Mouse (Mus musculus) megakaryocyte progenitor cell, adult 5-6 weeks (primary cell): ENCODE results near the gene Aatf. TPM values are rescaled to one million over a fixed set of nuclear protein-coding genes. Genes with fewer than 3 reads are reported as not detected.

ENCODE experiments used
- ATAC-seq: replicated peaks from 2 replicates; pipeline ENCODE4 v1.8.0; 2016; ENCODE audit warnings: mild to moderate bottlenecking, moderate TSS enrichment, inconsistent platforms; ENCODE audit not compliant: poor library complexity
- total RNA-seq, 2 experiments: library from RNA; stranded (forward) in 1 of 2; stranded (reverse) in 1 of 2; fragments of 157-497, 149-512 nt in 1 of 2; fragments of 200-1000 nt in 1 of 2; gene quantifications; 2 replicates each; pipeline versions ENCODE4 v1.2.3 to v1.2.4; 2015 to 2017

The Aatf gene
- total RNA-seq (2015) = 56.9 and 60.5 TPM in 2 replicates
- total RNA-seq (2017) = 98.8 and 108 TPM in 2 replicates

DNA sequence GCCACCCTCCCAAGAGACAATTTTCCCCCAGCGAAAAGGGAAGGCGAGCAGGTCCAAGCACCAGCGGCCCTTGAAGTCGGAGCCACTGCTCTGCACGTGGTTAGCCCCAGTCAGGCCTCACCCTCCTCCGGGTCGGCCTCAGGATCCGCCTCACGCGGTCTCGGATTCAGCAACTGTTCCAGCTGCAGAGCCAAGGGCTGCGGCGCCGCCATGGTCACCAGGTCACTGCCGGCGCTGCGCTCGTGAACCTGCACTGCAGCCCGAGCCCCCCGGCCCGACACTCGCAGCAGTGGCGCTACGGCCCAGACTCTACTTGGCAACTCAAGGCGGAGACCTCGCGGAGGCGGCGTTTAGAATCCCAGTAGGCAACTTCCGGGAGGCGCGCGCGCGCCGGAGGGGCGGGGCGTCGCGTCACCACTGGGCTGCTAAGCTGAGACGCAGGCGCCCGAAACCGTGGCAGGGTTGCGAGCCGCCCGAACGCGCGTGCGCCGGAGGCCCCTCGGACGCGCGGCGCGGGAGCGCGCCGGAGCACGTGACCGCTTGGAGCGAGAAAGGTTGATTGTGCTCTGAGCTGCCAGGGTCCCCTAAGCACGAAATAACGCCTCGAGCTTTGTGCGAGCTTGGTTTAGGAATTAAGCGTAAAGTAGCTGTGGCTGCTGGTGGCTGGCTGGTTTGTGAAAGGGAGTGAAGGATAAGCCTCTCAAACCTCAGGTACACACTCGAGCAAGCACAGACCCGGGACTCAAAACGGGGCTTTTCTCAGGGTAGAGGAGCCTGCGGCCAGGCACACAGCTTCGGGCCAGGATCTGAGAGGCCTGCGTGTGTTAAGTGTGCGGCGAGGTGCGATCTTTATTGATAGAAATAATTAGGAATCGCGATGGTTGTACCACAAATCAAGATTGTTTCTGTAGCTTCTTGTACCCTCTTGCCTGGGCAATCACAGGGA lies at the start of gene Aatf:
TSS of gene Aatf (minus strand) at position 352 of the 946 bp plus-strand sequence.
- peak; percentile 98 for ATAC-seq

DNA sequence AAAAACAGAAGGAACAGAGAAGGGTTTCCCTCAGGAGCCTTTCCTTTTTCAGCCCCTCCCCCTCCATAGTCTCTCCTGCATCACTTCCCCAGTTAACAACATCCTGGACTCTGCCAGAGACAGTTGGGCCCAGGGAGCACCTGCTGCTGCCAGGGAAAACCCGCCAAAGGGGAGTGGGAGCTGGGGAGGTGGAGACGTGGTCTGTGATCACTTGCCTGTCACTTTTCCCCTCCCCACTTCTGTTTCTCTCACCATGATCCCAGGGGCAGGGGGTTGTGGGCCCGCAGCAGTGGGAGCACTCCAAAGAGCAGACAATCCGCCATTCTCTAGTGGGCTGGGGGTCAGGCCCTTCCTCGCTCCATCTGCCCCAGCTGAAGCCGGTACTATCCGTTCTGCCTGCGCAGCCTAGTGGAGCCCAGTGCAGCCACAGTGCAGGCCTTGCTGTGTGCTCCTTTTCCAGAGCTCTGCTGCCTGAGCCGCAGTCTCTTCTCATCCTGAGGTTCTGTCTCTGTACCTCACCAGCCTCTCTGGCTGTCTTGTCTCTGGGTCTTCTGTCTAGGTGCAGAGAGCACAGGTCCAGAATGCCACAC lies 49.5 kb upstream of the Aatf start:
- no peak for ATAC-seq

DNA sequence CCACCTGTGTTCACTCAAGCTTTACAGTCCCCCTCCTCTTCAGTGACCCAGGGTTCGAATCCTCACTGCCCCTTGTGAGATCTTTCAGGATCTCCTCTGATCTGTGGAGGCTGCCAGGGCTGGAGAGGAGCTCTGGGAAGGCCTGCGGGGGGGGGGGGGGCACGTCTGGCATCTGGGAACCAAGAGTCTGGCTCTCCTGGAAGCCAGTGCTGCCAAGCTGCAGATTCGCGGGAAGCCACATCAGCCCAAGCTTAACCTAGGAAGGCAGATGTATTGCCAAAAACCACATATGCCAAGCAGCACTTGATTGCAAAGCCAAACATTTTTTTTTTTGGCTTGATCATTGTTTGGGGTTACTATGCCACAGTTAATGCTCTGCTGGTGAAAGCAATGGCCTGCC lies 48.2 kb upstream of the Aatf start:
- ATAC-seq = no peak

DNA sequence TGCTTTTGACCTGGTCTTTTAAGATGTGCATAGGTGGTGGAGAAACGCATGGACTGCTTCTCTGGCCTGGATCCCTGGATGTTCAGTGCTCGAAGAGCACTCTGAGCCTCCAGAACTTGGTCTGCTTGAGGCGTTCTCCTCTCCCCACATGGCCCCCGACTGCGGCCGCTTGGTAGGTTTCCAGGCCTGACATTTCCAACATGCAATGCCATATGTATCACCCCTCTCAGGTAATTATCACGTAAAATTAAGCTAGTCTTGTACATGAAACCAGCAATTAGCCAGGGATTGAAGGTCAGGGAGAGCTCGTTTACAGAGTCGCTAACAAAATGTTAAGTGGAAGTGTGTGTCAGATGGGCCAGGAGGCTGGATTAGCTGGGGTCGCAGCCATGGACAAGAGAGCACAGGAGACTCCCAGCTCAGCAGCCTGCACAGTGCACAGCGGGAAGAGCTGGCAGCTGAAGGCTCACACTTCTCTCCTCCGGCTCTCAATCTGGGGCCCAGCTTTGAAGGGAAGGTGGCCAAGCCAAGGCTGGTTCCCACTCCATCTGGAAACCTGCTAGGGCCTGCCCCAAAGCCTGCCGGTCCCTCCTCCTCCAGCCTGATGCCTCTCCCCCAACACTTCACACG lies 40.6 kb upstream of the Aatf start:
- no peak for ATAC-seq

DNA sequence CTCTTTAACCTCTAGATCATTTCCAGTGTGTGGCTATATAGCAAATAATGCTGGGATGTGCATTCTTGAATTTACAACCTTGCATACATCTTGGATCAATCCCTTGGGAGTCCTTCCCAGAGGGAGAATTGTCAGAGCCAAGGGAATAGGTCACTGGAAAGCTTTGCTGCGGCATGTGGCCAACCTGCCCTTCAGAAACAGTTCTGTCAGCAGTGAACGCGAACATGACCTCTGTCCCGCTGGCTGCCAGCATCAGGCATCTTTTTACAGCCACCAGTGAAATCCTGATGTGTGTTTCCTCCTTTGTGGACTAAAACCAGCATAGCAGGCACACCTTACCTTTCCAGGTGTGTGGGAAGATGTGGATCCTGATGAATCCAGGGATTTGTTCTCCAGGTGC lies 38.0 kb upstream of the Aatf start:
- ATAC-seq = no peak

DNA sequence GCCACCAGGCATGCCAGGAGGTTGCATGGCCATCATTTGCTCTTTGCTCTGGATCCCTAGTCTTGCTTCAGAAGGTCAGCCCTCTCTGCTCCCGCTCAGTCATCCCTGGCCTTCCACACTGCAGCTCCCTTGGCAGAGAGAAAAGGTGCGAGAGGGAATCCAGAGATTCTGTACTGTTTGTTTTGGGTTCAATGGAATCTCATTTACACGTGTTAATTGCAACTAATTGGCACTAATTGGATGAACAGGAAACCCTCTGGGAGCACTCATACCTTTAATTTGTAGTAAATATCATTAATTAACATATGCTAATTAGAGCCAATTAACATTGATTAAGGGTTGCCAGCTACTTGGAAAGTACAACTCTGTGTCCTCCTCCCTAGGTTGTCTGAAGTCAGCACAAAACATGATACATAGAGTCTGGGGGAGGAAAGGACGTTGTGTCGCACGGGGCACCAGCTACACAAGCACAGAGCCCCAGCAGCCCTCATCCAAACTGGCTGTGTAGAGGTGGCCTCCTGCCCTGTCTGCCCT lies 36.0 kb upstream of the Aatf start:
- ATAC-seq = no peak

DNA sequence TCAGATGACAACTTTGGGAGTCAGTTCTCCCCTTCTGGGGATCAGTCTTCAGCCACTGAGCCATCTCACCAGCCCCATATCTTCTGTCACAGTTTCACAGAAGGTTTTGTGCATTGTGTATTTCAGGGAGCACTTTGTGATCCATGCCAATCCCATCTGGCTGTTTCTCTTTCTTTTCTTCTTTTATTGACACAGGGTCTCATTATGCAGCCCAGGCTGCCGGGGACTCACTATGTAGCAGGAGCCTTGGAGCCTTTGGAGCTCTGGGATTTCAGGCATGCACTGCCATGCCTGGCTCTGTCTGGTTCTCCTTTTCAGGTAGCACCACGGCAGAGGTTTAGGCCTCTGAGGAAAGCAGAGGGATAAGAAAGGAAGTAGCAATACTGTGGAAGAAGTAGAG lies 35.0 kb upstream of the Aatf start:
- ATAC-seq = no peak

DNA sequence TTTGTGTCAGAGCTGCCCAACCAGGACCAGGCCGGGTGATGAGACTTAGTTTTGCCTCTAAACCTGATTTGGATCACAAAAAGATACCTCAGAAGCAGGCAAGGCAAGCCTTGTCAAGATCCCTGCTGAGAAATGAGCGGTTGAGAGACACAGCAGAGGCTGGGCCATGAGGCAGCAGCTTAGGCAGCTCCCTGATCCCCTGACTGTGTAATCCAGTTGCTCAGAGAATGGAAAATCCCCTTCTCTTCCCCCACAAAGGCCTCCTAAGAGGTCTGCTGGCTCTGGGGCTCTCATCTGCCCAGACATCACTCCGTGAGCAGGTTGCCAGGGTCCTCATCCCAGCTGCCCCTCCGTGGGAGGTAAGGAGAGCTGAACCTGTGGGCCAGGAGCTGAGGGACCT lies 26.7 kb upstream of the Aatf start:
- no peak for ATAC-seq

DNA sequence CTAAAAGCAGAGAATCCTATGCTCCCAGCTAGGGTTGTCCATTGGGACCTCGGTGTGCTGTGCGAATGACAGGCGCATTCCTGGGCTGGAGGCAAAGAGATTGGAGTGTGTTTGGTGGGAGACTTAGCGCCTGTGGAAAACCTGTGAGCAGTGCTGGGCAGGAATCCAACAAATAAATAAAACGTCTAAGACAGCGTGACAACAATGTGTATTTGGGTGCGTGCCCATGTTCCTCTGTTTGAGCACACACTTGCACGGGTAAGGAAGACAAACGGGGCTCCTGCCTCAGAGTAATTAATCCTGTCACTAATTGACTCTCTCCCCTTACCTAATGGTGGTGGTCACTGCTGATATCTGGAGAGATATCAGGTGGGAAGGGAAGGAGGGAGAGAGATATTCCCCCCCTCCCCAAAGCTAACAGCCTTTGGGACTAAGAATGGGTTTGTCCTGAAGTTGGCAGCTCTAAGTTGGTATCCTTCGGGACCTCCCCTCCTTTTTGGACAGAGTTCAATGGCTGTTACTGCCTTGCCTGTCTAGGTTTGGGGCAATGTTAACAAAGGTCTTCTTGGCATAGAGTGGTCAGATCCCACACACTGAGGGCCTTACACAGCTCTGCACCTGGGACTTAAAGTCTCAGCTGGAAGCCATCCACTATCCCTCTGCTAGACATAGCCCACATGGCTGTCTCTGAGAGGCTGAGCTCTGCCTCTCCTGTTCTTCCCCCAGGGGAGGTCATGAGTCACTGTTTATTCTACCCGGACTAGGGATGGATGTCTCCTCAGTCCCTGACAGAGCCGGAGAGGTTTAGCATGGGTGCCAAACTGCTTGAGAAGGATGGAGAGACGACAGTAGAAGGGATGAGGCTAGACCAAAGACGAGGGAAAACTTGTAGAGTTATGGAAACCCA lies 16.7 kb upstream of the Aatf start:
- no peak for ATAC-seq

DNA sequence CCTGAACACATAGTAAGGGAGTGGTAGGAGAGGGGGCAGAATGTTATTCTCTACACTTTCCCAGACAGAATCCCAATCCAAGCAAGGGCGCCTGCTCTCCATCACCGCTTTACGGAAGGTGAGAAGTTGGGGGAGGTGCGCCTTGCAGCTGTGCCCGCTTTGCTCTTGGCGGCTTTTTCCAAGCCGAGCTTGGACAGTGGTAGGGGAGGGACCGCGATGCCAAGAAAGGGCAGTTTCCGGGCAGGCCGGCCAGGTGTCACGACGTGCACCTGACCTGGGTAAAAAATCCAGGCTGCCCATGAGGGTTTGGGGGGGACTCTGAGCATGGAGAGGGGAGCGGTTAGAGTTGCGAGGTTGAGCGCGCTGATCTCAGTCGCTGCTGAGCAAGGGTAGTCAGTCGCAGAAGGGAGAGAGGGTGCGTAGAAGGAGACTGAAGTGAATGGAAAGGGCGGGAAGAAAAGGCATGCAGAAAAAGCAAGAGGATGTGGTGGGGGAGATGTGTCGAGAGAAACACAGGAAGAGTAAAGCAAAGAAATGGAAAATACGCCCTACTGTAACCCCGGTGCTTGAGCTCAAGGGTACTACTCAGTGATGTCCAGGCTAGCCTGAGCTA lies 15.9 kb upstream of the Aatf start:
- ATAC-seq = no peak

DNA sequence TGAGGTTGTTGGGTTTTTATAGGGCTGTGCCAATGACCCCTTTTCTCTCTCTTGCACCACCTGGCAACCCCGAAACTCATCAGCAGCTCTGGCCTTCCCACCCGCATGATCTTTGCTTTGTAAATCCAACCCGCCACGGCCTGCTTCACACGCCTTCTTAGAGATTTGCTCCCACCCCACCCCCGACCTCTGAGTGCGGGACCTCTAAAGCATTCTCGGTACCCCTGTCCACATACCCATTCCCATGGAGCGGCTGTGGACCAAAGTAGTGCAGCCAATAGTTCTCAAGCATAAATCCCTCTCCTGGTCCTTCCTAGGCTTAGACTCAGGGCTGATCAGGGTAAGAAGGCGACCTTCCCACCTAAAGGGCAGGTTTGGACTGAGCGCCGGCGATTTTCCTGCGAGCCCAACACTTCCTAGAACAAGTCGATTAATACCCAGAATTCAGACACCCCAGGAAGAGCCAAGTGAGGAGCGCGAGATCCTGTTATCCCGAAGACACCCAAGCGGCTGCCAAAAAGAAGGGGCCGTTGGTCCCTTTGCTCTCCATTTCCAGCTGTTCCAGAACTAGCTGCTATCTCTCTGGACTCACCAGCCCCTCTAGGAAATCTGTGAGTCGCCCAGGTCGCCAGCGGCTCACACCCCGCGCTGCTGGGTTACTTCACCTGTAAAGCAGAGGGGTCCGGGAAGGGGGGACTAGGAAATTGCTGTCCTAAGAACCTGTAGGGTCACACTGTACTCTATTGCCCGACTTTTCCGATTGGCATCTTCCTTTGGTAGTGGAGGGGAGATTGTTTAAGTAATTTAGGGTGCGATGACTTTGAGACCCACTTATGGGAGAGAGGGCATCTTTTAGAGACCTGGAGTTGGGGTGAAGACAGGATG lies 13.9 kb upstream of the Aatf start:
- no peak for ATAC-seq

DNA sequence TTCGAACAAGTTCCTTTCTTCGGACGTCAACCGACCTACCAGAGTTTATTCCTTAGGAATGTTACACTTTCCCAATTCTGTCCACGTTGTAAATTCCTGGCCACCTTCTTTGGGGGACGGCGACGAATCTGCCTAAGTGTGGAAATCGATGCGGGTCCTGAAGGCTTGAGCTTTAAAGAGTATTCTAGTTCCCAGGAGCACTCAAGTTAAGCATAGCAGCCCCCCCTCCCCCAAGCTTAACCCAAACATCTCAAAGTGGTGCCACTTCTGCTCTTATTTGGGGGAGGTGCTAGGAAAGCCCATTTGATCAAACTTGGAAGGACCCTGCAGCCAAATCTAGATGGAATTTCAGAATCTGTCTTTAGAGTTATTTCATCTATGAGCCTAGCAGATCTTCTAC lies 13.1 kb upstream of the Aatf start:
- no peak for ATAC-seq

DNA sequence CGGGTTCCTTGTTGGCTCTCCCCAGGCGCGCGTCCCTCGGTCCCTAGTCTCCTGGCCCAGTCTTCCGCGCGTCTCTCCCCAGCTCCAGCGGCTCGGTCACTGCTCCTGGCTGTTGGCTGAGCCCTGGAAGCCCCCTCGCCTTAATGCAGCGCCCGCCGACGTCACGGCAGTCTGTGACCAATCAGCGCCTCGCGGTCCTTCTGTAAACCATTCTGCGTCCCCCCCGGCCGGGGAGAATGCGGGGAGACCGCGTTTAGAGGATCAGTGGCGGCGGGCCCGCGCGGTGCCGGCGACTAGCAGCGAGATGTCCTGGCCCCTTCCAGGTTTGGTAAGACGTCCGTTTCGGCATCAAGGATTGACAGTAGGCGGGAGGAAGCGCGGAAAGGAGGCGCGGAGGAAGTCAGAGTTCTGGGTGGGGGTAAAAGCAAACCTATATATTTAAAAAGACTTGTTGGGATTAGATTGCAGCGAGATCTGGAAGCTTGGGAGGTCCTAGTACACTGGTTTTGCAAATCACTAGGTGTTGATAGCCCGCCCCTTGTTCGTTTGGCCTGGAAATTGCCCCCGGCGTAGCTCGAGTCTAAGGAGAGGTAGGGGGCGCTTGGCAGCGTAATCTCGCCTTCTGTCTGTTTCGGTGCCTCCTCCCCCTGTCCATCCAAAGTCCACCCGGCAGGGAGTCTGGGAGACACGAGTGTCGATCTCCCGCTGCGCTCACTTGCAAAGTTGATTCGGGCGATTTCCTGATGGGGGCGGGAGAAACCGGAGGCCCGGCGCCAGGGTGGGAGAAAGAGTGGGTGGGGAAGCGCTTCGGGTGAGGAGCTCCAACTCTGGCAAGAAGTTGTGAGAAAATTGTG lies 12.3 kb upstream of the Aatf start, which contains the start of gene Lhx1:
TSS of gene Lhx1 (minus strand) at position 115 of the 854 bp plus-strand sequence.
- no peak for ATAC-seq

DNA sequence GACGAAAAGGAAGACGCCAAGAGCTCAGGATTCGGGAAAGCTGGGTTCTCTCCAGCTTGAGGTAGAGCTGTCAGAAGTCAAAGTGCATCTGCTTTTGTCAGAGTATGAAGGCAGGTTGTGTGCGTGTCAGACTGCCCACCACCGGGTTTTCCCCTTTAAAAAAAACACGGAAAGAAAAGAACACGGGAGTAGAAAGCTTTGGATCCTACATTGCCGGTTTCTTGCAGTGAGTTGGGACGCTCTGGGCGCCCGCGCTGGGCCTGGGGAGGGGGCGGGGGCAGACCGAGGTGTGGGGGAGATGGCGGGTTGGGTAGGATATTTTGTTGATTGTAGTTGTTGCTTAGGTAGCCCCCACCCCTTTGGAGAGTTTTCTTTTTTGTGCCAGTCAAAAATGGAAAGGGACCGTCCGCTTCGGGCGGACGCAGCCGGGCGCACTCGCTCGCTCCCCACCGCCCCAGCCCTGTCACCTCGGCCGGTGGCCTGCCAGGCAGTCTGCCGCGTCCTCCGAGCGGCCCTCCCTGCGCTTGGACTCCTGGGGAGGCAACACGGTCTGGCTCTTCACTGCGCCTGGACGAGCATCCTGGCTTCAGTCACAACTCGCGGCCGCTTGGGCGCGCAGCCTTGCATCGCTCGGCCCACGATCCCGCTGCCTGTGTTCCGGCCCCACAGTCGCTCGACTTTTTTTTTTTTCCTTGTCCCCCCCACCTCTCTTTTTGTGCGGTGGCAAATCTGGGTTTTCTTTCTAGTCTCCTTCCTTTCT lies 11.4 kb upstream of the Aatf start:
- ATAC-seq = no peak

DNA sequence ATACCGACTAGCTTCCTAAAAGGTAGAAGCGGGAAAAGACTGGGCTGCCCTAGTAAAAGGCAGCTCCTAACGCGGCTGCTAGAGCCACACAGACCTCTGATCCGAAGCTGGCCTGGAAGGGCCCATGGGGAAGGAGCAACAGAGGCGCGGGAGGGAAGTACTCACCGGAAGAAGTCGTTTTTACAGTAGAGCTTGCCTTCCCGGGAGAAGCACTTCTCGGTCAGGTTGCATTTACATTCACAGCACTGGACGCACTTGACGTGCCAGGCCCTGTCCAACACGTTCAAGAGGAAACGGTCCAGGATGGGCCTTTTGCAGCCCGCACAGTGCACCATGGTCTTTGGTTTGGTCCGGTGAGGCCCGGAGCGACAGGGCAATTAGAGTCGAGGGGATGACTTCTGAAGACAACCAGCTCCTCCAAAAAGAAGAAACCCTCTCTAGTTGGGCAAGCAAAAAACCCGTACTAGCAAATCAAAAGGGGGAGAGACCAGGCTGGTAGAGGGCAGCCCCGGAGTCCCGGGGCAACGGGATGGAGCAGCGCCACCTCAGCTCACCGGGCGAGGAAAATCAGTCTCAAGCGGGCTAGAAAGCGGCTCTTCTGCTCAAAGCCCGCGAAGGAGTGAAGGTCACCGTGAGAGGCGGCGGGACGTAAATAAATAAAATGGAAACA lies 10.7 kb upstream of the Aatf start:
- no peak for ATAC-seq

DNA sequence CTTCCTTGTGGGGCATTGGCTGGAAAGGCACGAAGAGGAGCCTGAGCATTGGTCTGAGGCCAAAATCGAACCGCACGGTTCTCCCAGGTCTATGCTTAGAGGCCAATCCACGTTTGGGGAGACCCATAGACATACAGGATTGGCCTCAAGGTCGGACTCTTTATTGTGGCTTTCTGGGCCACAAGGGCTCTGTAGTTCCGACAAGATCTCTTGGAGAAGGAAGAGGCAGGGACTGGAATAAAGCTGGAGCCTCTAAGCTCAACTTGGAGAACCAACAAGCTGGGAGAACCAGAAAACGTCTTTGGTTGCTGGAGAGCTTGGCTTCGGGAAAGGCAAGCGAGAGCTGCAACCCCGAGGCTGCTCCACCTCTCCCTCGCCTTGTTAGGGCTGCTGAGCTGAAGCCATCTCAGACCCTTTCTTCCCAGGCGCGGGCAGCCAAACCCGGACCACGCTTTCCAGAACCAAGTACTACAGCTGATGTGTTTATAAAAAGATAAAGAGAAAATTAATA lies 10.1 kb upstream of the Aatf start:
- ATAC-seq = no peak
